Mouse (Mus musculus) c-Kit-negative CD71-positive TER-119-positive erythroid progenitor cells, embryonic 14.5 days (primary cell): ENCODE measurements around the gene Cfap44.

Experiments used
- DNase-seq: peaks from one replicate; pipeline ENCODE4 v3.0.0-alpha.2; 2013; ENCODE audit warnings: low read depth, low spot score

The Cfap44 gene

DNA sequence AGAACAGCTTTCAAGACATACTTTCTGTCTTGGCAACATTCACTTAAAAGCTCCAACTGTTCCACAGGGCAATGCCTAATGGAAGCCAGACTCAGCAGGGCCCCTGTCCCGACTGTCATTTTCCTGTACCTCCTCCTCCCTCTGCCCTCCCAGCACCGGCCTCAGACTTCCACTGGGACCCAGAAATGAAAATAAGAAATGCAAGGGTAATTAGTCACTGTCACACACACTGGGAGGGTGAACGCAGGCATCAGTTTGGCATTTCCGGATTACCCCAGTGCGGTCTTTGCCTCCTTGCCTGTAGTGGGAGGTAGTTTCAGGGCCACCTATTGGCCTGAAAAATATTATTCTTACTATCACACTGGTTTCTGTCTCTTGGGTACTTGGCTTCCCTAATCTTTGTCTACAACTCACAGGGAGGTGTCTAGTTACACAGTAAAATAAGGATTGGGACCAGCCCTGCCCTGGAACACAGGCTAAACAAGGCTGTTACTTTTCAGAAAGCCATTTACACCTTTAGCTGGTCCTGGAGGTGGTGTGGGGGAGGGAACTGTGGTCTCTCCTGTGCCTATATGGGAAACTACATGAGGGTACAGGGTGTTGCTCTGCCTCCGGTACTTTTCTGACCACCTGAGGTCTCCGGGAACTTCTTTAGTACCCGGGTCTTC lies 100.0 kb downstream of the Cfap44 start:
- no peak for DNase-seq

DNA sequence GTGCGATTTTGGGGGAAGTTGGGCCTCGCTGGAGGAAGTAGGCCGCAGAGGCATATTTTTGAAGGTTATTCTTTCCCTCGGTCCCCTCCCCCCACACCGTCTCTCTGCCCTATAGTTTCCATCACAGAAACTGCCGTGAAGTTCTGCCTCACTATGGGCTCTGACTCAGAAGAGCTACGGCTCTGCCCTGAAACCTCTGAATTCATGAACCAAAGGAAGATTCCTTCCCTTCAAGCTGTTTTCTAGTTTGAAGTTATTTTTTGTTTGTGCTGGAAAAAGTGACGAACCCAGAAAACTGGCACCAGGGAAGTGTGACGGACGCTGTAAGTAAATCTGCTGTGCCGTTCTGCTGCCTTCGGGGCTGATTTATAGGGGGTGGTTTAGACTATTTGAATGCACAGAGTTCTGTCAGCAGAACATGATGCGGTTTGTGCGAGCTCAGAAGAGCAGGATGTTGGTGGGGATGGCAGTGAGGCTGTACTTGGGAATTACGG lies 102.4 kb downstream of the Cfap44 start:
- no peak for DNase-seq

DNA sequence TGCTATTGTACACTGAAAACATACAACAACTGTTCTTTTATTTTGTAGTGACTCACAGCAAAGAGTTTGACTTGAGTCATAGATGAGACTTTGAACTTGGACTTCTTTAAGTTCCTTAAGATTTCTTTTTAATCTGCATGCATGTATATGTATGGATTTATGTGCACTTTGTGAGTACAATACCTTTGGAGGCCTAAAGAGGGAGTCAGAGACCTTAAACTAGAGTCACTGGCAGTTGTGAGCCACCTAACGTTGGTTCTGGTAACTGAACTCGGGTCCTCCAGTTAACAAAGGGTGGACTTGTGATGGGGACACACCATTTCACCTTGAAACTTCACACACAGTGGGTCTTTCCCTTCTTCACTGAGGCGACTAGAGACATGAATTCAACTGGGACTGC lies 103.9 kb downstream of the Cfap44 start:
- no peak for DNase-seq

DNA sequence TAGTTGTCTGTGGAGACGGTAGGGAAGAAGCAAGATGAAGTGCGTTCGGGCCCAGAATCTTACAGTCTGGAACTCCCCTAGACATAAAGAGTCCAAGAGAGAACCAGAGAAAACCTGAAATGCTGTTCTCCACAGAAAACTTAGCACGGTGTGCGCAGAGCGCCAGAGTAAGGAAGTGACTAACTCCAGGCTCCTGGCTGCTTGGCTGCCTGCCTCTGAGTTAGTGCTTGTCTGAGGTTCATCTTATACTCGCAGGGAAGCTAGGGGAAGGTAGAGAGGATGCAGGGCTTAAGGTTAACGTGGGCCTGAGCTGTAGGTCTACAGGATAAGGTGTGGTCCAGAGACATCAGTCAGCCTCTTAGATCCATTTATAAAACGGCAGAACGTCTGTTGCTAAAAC lies 107.2 kb downstream of the Cfap44 start:
- DNase-seq: no peak

DNA sequence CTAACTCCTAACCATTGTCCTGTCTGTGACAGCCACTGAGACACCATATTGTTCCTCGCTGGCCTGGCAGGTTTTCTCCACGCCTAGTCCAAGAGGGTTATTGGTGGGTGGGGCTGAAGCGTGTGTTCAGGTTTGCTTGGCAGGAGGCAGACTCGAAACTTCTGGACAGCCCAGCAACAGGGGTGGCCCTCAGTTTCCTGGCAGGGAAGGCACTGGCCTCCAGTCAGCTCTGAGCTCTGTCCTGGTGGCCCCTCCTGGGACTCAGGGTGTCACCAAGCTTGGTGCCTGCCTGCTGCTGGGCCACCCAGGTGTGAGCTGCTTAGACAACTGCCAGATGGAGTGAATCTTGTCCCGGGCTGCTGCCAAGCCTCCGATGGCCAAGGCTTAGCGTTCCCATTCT lies 107.7 kb downstream of the Cfap44 start:
- DNase-seq: no peak

DNA sequence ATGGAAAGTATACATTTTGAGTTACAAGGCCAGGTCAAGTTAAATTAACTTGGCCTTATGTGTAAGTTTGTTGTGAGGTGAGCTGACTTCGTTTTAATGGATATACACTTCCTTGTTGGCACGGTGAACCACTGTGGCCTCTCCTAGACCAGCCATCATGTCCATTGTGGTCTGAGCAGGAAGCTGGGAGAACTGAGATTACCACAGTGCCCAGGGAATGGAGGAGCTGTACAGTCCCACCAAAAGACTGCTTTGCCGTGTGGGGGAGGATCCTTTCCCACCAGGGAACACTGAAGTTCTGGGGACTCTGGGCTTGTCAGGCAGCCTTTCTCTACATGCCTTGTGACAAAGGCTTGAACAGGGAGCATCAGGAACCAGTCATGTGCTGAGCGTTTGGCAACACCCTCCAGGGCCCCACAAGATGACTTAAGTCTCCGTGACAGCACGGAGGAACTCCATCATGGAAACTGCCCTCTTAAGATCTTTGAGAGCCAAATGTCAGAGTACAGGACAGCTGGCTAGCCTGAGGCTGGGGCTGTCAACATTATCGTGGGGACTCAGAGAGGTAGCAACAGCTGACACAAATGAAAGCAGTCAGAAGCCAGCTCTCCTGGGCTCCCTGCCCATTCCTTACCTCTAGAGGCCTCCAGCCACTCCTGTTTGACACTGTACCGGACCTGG lies 108.4 kb downstream of the Cfap44 start:
- no peak for DNase-seq

DNA sequence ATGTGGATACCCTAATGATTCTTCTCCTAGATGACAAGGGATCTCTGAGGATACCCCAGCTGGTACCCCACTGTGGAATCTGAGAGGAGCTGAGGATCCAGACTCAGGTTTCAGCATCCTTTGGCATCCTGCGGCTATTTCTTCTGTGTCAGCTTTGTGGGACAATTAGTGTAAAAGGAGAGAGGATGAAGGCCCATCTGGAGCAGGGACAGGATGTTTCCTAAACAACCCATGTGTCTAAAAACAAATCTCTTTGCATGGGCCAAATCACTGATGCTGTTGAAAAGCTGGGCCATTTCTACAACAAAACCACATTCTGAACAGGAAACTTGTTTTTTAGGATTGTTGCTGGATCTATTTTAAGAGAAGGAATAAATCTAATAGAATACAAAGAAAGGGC lies 110.6 kb downstream of the Cfap44 start:
- no peak for DNase-seq

DNA sequence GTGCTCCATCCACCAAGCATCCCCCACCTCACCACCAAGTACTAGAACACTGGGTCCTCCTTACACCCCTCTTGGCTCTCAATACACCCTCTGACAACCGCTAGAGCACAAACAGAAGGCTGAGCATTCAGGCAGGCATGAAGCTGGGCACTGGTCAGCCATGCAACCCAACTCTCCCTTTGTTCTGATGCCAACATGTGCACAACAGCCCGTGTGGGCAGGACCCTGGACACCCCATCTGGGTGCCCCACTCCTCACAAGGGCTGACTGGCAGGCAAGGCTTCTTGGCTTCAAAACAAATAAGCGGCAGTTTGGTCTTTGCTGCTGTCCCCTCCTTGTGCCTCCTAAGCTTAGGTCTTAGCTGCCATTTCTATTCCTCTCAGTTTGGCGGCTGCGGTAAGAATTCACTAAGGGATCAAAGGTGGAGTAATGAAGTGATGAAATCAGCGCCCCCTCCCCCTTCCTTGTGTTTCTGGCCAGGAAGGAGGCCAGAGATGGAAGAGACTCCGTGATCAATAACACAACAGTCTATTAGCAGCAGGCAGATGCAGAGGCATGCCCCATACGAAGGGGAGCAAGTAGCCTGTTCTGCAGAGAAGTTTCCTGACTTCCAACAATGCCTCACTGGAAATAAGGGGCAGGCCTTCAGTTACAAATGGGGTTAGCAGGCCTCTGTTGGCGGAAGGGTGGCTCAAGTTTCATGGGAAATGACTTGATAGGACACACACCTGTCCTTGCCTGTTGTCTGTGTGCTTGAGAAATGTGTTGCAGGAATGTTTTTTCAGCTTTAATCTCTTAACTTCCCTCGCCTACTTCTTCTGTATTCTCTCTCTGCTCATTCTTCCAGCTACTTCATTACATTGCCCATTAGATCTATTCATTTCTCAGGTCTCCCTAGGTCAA lies 112.7 kb downstream of the Cfap44 start:
- DNase-seq: no peak

DNA sequence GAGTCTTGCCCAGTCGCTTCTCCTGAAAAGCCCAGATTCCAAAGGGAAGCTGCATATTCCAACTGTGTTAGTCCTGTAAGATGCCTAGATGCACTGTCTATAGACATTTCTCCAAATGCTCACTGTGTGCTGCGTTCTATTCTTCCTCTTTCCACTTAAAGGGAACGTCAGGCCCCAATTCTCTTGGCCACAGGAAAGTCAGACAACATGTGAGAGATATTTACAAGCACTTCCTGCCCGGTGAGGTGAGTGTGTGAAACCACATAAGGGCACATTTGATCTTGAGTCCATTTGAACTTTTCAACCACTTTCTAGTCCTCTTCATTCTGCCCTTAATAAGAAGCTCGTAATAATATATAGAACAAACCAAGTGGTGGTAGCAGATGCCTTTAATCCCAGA lies 113.4 kb downstream of the Cfap44 start:
- no peak for DNase-seq

DNA sequence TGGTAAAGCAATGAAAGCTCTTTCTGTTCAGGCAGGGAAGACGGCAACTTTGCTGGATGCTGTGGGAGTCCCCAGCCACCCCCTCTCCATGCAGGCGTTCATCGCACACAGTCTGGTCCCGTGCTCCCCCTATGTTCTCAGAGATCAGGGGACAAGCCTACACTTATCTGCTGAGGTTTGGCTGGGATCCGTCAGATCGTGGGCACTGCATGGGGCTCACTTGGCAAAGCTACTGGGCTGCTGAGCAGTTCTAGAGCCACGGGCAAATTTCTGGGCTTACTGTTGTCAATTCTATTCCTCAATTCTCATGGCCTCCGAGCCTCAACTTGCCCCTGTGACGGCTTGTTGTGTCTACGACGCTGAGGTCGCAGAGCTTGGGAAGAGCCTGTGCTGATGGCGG lies 114.2 kb downstream of the Cfap44 start:
- no peak for DNase-seq

DNA sequence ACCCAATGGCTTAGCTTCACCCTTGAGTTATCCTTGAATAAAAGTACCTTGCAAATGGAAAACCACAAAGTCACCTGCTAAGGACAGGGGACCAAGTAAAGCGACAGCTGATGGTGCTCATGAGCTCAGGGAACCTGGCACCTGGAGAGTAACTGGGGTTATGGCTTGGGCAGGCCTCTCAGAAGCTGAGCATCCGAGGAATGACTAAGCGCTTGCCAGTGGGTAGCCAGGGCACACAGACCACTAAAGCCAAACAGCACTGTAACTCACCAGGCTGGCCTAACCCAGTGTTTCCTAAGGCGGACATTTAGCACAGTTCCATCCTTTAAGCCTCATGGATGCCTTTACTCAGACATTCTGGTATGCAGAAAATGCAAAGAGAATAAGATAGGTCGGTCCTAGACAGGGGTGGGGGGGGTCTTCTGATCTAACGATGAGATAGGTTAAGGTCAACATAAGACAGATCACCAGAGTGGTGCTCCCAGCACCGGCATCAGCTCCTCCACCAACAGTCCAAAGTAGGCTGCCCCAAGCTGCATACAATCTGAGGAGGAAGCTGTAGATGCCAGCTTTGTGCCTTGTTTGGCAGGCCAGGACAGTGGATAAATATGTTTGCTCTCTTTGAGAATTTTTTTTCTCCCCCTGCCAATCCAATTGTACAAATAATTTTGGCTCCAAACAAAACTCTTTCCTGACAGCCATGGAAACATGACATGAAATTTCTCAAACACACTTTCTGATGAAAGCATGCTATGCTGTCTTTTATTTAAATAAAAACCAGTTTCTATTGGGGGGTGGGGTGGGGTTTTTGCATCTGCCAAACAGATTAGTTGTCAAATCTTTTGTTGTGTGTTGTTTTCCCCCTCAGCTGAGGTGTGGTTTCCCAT lies 115.1 kb downstream of the Cfap44 start:
- no peak for DNase-seq

DNA sequence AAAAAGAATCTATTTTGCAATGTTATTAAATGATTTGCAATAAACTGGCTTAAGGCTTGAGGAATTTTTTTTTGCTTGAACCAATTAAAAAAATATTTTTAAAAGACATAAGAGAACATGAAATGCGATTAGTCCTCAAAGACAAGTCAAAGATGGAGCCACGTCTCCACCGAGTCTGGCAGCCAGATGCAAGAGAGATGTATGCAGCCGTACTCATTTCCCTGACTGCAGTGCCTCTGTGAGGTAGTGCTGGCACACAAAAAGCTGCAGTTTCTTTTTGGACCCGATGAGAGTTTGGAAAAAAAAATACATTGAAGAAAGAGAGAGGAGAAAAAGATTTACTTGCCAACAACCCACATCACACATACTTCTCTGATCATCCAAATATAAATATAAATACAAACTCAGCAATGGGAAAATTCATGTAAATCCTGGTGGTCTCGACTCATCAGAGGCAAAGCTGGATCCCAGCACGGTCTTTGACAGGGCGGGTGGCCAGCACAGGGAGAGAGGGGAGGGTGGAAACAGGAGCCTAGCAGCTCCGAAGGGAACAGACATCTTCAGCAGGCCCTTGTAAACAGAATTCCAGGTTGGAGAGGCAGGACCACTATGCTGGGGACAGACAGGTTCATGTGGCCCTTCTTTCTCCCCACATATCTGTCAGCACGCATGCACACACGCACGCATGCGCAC lies 116.1 kb downstream of the Cfap44 start:
- DNase-seq: no peak

DNA sequence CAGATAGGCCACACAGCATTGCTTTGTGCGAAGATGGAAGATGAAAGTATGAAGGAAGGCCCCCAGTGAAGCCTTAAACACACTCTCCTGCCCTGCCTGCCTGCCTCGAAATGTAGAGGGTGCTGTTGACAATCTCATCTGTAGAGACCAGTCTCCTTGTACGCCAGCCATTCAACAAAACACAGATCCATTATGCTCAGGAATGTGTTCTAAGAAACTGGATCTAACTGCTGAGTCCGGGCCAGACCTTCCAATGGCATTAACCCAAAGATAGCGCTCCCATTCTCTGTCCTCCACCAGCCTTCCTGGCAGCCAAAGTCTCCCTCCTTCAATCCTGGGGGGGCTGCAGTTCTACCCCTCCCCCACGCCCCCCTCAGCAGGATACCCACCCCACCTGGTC lies 121.9 kb downstream of the Cfap44 start:
- no peak for DNase-seq

DNA sequence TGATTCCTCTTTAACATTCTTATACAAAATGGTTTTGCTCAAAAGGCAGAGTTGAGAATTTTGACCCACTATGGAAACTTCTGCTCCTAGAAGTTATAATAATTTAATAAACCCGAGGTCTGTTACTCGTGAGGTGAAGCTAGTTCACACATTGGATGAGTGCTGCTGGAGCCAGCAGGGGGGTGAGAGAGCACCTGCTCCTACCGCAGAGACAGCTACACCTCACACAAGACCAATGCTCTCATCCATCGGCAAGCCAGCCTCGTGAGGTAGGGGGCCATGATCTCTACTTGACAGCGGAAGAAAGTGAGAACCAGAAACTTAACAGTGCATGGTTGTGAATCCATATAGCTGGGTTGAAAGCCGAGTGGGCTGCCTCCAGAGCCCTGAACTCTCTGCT lies 129.0 kb downstream of the Cfap44 start:
- no peak for DNase-seq

DNA sequence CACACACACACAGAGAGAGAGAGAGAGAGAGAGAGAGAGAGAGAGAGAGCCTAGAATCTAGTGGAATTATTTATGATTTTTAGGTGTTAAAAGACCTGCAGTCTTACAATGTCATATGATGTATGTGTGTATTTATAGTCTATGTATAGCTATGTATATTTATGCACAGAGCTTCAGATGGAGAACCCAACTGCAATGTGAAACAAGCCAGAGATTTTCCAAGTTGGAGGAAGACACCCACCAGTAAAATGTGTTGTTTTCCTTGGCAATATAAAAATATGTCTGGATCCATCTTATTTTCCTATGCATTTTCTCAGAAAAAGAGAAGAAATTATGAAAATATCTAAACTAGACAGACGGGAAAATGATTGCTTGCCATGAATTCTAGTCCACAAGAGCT lies 131.4 kb downstream of the Cfap44 start:
- DNase-seq: no peak

DNA sequence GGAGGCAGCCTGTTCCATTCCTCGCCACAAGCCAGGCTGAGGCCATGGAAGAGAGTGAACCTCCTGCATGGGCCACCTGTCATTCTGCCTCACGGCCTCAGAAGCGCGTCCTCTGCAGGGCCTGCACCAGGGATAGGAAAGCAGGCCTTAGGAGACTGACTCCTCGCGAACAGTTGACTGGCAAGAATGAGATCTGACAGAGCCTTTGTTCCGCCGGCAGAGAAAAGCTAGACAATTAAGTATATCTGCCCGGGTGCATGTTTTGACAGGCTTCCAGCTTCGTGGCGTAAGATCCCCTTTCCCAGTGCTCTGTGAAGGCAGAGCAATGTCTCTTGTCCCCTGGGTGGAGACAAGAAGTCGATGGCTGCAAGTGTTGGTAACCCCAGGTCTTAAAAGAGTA lies 132.1 kb downstream of the Cfap44 start:
- no peak for DNase-seq

DNA sequence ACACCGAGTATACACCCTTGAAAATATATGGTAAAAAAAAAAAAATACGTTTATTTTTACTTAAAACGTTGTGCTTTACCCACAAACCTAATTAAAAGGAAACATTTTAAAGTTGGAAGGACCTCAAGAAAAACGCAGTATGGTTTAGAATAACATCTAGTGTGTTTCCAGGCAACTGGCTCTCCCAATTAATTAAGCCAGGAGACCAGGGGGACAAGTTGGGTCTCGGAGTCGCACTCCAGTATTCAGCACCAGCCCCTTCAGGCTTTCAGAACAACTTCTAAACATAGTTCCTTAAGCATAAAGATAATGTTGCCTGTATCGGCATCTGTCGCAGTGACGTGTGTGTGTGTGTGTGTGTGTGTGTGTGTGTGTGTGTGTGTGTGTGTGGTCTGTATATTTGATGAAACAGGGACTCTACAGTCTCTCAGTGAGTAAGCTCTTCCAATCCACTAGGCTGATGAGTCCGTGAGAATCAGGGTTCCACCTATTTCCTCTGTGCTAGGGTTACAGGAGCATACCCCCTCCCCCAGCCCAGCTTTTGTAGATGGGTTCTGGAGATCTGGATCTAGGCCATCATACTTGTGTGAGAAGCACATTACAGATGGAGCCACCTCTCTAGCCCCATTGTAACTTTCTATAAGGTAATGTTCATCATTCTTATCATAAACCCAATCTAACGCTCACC lies 132.8 kb downstream of the Cfap44 start:
- DNase-seq: no peak

DNA sequence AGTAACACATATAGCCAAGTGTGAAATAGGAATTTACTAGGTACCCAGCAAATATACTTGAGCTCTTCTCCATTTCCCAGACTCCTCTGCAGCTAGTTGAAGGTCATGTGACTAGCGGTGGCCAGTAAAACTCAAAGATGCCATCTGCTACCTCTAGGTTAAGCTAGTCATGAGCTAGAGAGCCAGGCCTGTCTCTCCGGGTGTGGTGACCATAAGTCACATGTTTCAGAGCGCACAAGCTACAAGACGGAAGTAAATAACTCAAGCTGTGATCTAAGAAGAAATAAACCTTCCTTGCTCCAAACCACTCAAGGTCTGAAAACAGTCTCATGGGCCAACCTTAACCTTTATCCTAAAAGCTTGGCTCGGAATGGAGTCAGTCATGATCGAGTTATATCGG lies 134.4 kb downstream of the Cfap44 start:
- no peak for DNase-seq

DNA sequence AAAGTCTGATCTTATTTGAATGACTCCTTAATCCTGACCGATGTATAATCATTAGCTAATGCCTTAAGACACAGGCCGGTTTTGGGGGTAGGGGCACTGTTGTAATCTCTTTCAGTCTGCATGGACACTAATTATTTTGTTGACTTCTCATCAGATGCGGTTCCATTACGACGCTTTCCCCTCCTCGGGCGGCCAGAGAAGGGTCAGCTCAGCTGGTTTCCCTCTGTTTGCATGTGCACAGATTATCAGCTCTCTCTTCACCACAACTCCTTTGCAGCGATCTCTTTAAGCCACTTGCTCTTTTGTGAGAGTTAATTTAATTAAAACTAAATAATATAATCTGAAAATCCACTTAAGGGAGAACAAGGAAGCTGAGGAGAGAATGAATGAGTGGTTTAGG lies 135.1 kb downstream of the Cfap44 start:
- no peak for DNase-seq

DNA sequence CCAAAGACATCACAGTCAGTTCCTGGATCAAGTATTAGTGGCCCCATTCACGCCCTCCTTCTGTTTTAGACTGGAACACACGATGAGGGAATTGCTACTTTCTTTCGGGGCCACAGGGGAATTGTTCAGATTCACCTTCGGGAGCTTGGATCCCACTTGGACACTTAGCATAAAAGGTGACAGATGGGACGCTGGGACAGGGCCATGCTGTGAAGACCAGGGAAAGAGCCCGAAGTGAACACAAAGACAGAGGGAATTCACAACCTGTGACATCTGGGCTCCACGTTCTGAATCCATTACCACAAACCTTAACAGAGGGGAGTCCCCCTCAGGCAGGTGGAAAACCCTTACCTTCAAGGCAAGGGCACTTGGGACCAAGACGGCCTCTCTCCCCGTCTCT lies 135.6 kb downstream of the Cfap44 start:
- no peak for DNase-seq
